In genomic region chr10:80656130-80656862, GRCm38 (mm10) we compare ENCODE assay signal across 8 mouse cellular contexts. TPM values are rescaled to one million over a fixed set of nuclear protein-coding genes. Genes with fewer than 3 reads are reported as not detected.
DNase-seq lines count a peak whose midpoint lies in the region; ATAC-seq and TF ChIP-seq lines count a peak whose summit lies in the region.

No protein-coding gene starts in this region.

- H3K4me1 ChIP-seq in CH12.LX (ENCODE audit: control insufficient read depth in 1 of 2, insufficient read depth in 2 of 2) = peaks cover 17 to 47% of the 10 kb centered on the region in 2 experiments
- peaks cover 11% of the 10 kb centered on the region for H3K4me1 ChIP-seq in forebrain, embryonic 11.5 days (replicated peaks; ENCODE audit: control insufficient read depth, insufficient read depth, low read length)
- H3K4me1 ChIP-seq in heart, postnatal 0 days (ENCODE audit: control insufficient read depth, insufficient read depth) = peaks cover 11% of the 10 kb centered on the region
- H3K4me1 ChIP-seq in liver, embryonic 16.5 days (ENCODE audit: control insufficient read depth, low read depth, low read length) = peaks cover 39% of the 10 kb centered on the region
- H3K4me1 ChIP-seq in neural tube, embryonic 13.5 days (replicated peaks) = peaks cover 49% of the 10 kb centered on the region
- peaks cover 21% of the 10 kb centered on the region for H3K4me1 ChIP-seq in testis, adult 2 months (ENCODE audit: control insufficient read depth, insufficient read depth, low read length)

- in situ Hi-C loops in CH12.LX (cut with MboI; ENCODE audit: low pct_ligation_motif_present, low pct_unique_long_range_greater_than_20kb, low sequenced_read_pairs) = no loop called here

- H3K27ac ChIP-seq in CH12.LX (ENCODE audit: insufficient read depth, low read depth) = peak overlapping the region; percentile 4; the same call in 1 of the 2 replicates
- peak overlapping the region; percentile 81 for H3K27ac ChIP-seq in forebrain, embryonic 11.5 days (ENCODE audit: low read depth, low read length)
- peak overlapping the region; percentile 72 for H3K27ac ChIP-seq in heart, postnatal 0 days (ENCODE audit: low read depth)
- peak overlapping the region; percentile 83 for H3K27ac ChIP-seq in liver, embryonic 16.5 days (ENCODE audit: low read length)
- peak overlapping the region; percentile 95 for H3K27ac ChIP-seq in neural tube, embryonic 13.5 days (replicated peaks)
- H3K27ac ChIP-seq in testis, adult 2 months (ENCODE audit: control insufficient read depth, insufficient read depth, low read depth, low read length) = peak overlapping the region; percentile 81

- H3K9ac ChIP-seq in CH12.LX (ENCODE audit: insufficient read depth, low read depth) = peak overlapping the region; percentile 94
- peak overlapping the region; percentile 95 for H3K9ac ChIP-seq in forebrain, embryonic 11.5 days (ENCODE audit: low read length)
- peak overlapping the region; percentile 92 for H3K9ac ChIP-seq in heart, postnatal 0 days (replicated peaks; ENCODE audit: low read depth, low read length)
- peak overlapping the region; percentile 88 for H3K9ac ChIP-seq in liver, embryonic 16.5 days (ENCODE audit: low read depth, low read length)
- H3K9ac ChIP-seq in neural tube, embryonic 13.5 days = peak overlapping the region; percentile 95

- under 1% methylated on average over 68 of the region's 72 CpGs for WGBS in forebrain, embryonic 11.5 days
- WGBS in heart, postnatal 0 days = 3% methylated on average over 52 of the region's 72 CpGs
- WGBS in liver, embryonic 16.5 days (ENCODE audit: insufficient replicate concordance) = under 1% methylated on average over 72 of the region's 72 CpGs
- WGBS in neural tube, embryonic 13.5 days = 1% methylated on average over 66 of the region's 72 CpGs

- TF ChIP-seq RAD21 in CH12.LX (IDR thresholded peaks at IDR 0.05; ENCODE audit: low read depth, low read length) = no peak

- DNase-seq in CH12.LX (ENCODE audit: extremely low read depth) = peak; percentile 94
- peak; percentile 92 for DNase-seq in c-Kit-positive CD71-positive TER-119-negative erythroid progenitor cells, embryonic 14.5 days (ENCODE audit: low read depth)
- peak; percentile 99 for DNase-seq in forebrain, embryonic 11.5 days (ENCODE audit: low spot score)
- DNase-seq in heart, postnatal 0 days (ENCODE audit: low spot score) = peak; percentile 100
- peak; percentile 99 for DNase-seq in kidney, postnatal 4 days

- H3K4me3 ChIP-seq in CH12.LX (replicated peaks in 1 of 3; ENCODE audit: low read depth in 2 of 3, low read length in 2 of 3, poor library complexity in 1 of 3) = peak overlapping the region; percentile 77 to 86 (median 78)
- peak overlapping the region; percentile 92 for H3K4me3 ChIP-seq in forebrain, embryonic 11.5 days (ENCODE audit: low read depth, low read length)
- peak overlapping the region; percentile 87 for H3K4me3 ChIP-seq in heart, postnatal 0 days (ENCODE audit: low read depth, low read length)
- H3K4me3 ChIP-seq in liver, embryonic 16.5 days (ENCODE audit: low read depth, low read length) = peak overlapping the region; percentile 83
- peak overlapping the region; percentile 77 for H3K4me3 ChIP-seq in neural tube, embryonic 13.5 days
- H3K4me3 ChIP-seq in testis, adult 2 months (ENCODE audit: control insufficient read depth, low read depth, low read length) = peak overlapping the region; percentile 90

- H3K4me2 ChIP-seq in CH12.LX (ENCODE audit: insufficient read depth, low read depth, poor library complexity, severe bottlenecking) = peak overlapping the region; percentile 82
- peak overlapping the region; percentile 90 for H3K4me2 ChIP-seq in forebrain, embryonic 11.5 days (ENCODE audit: low read depth, low read length, severe bottlenecking)
- H3K4me2 ChIP-seq in heart, postnatal 0 days (ENCODE audit: low read depth, low read length) = peak overlapping the region; percentile 87
- peak overlapping the region; percentile 93 for H3K4me2 ChIP-seq in liver, embryonic 16.5 days (ENCODE audit: low read depth, low read length)
- peak overlapping the region; percentile 95 for H3K4me2 ChIP-seq in neural tube, embryonic 13.5 days

- no peaks in the 10 kb centered on the region for H3K79me2 ChIP-seq in CH12.LX (replicated peaks; ENCODE audit: control insufficient read depth, extremely low read depth, insufficient read depth, poor library complexity, severe bottlenecking)

- no peak for TF ChIP-seq CTCF in CH12.LX (conservative IDR thresholded peaks at IDR 0.05 in 1 of 2, IDR thresholded peaks at IDR 0.05 in 1 of 2; ENCODE audit: low read depth in 2 of 2, low read length in 2 of 2)
- TF ChIP-seq CTCF in heart, postnatal 0 days (IDR thresholded peaks at IDR 0.05; ENCODE audit: low read depth) = no peak
- TF ChIP-seq CTCF in testis, adult 2 months (IDR thresholded peaks at IDR 0.05; ENCODE audit: control insufficient read depth, insufficient read depth, insufficient replicate concordance, low read depth, low read length) = peak; percentile 2; the same call in 1 of the 2 replicates

- H3K27me3 ChIP-seq in CH12.LX (replicated peaks) = no peaks in the 10 kb centered on the region
- no peaks in the 10 kb centered on the region for H3K27me3 ChIP-seq in forebrain, embryonic 11.5 days (ENCODE audit: control insufficient read depth, insufficient read depth, low read length)
- H3K27me3 ChIP-seq in heart, postnatal 0 days (ENCODE audit: control insufficient read depth, insufficient read depth, low read length) = no peaks in the 10 kb centered on the region
- no peaks in the 10 kb centered on the region for H3K27me3 ChIP-seq in liver, embryonic 16.5 days (ENCODE audit: control insufficient read depth, insufficient read depth, low read depth, low read length)
- H3K27me3 ChIP-seq in neural tube, embryonic 13.5 days = no peaks in the 10 kb centered on the region
- no peaks in the 10 kb centered on the region for H3K27me3 ChIP-seq in testis, adult 2 months (ENCODE audit: control insufficient read depth, insufficient read depth, low read length)

- peak; percentile 71; the same call in 1 of the 2 replicates for TF ChIP-seq POLR2A in CH12.LX (IDR thresholded peaks at IDR 0.05; ENCODE audit: low read depth, low read length)
- TF ChIP-seq POLR2A in testis, adult 2 months (IDR thresholded peaks at IDR 0.05; ENCODE audit: control insufficient read depth, low read depth, low read length) = no peak; the same call in 1 of the 2 replicates

- peak; percentile 81 for ATAC-seq in forebrain, embryonic 11.5 days (replicated peaks; ENCODE audit: low FRiP score)
- ATAC-seq in heart, postnatal 0 days (ENCODE audit: insufficient read depth, low read depth) = peak; percentile 88
- peak; percentile 68 for ATAC-seq in liver, embryonic 16.5 days (ENCODE audit: low read depth)
- ATAC-seq in neural tube, embryonic 13.5 days (ENCODE audit: low read depth) = peak; percentile 89

- TF ChIP-seq EP300 in CH12.LX (IDR thresholded peaks at IDR 0.05; ENCODE audit: low read length) = no peak
- no peak for TF ChIP-seq EP300 in heart, postnatal 0 days (IDR thresholded peaks at IDR 0.05; ENCODE audit: low read depth)

- H3K9me3 ChIP-seq in CH12.LX (replicated peaks; ENCODE audit: low read length) = no peaks in the 10 kb centered on the region
- H3K9me3 ChIP-seq in forebrain, embryonic 11.5 days (ENCODE audit: control insufficient read depth, low read length) = no peaks in the 10 kb centered on the region
- H3K9me3 ChIP-seq in heart, postnatal 0 days (replicated peaks; ENCODE audit: control insufficient read depth, low read length) = no peaks in the 10 kb centered on the region
- no peaks in the 10 kb centered on the region for H3K9me3 ChIP-seq in liver, embryonic 16.5 days (replicated peaks; ENCODE audit: control insufficient read depth, low read length)
- H3K9me3 ChIP-seq in neural tube, embryonic 13.5 days = no peaks in the 10 kb centered on the region

- dilution Hi-C loops in CH12.LX (cut with MboI; ENCODE audit: extremely low pct_ligation_motif_present, extremely low pct_unique_long_range_greater_than_20kb, low sequenced_read_pairs) = no loop called here

- peaks cover 0 to 11% of the 10 kb centered on the region in 2 experiments for H3K36me3 ChIP-seq in CH12.LX (replicated peaks in 1 of 2; ENCODE audit: control insufficient read depth in 1 of 2, insufficient read depth in 1 of 2, low read length in 1 of 2)
- no peaks in the 10 kb centered on the region for H3K36me3 ChIP-seq in forebrain, embryonic 11.5 days (ENCODE audit: control insufficient read depth, insufficient read depth, low read length)
- peaks cover 6% of the 10 kb centered on the region; the same call in 1 of the 2 replicates for H3K36me3 ChIP-seq in heart, postnatal 0 days (replicated peaks; ENCODE audit: control insufficient read depth, insufficient read depth, low read length)
- H3K36me3 ChIP-seq in liver, embryonic 16.5 days (ENCODE audit: control insufficient read depth, insufficient read depth) = no peaks in the 10 kb centered on the region
- H3K36me3 ChIP-seq in neural tube, embryonic 13.5 days = peaks cover 7% of the 10 kb centered on the region
- no peaks in the 10 kb centered on the region for H3K36me3 ChIP-seq in testis, adult 2 months (ENCODE audit: control insufficient read depth, insufficient read depth, low read length)

RNA-seq across cellular contexts. Expression of gene Btbd2, which starts 0.6 kb away (rescaled TPM):
- 19.3 and 26.2 TPM in 2 replicates for total RNA-seq in CH12.LX (2012; rRNA removed)
- 10.0 and 11.1 TPM in 2 replicates for total RNA-seq in CH12.LX (2014; rRNA removed)
- polyA plus RNA-seq in CH12.LX (2012; ENCODE audit: insufficient read length, low read depth) = 18.8 and 19.4 TPM in 2 replicates
- 78.3 and 97.3 TPM in 2 replicates for polyA plus RNA-seq in forebrain, embryonic 11.5 days (2014; fragmentation: Nextera tagmentation; extraction: Ambion mirVana)
- 92.2 and 108 TPM in 2 replicates for total RNA-seq in heart, postnatal 0 days (2014; rRNA removed; ENCODE audit: low replicate concordance)
- 36.7 and 40.6 TPM in 2 replicates for polyA plus RNA-seq in heart, postnatal 0 days (2015; fragmentation: Nextera tagmentation; extraction: Ambion mirVana)
- 2.8 and 5.1 TPM in 2 replicates for polyA plus RNA-seq in liver, embryonic 16.5 days (2015; fragmentation: Nextera tagmentation; extraction: Ambion mirVana)
- polyA plus RNA-seq in neural tube, embryonic 13.5 days (2015; fragmentation: Nextera tagmentation; extraction: Ambion mirVana) = 93.9 and 100.0 TPM in 2 replicates
- 18.9 and 20.5 TPM in 2 replicates for polyA plus RNA-seq in testis, adult 2 months (2012; rRNA removed)

RNA-seq across cellular contexts. Expression of gene Mknk2, which starts 21.6 kb away (rescaled TPM):
- total RNA-seq in CH12.LX (2012; rRNA removed) (91.5 and 110 TPM in 2 replicates), CH12.LX (2014; rRNA removed) (121 and 138 TPM in 2 replicates)
- 175 and 199 TPM in 2 replicates for polyA plus RNA-seq in CH12.LX (2012; ENCODE audit: insufficient read length, low read depth)
- polyA plus RNA-seq in forebrain, embryonic 11.5 days (2014; fragmentation: Nextera tagmentation; extraction: Ambion mirVana) = 85.1 and 87.0 TPM in 2 replicates
- 150 and 174 TPM in 2 replicates for total RNA-seq in heart, postnatal 0 days (2014; rRNA removed; ENCODE audit: low replicate concordance)
- 76.9 and 78.3 TPM in 2 replicates for polyA plus RNA-seq in heart, postnatal 0 days (2015; fragmentation: Nextera tagmentation; extraction: Ambion mirVana)
- 41.5 and 54.4 TPM in 2 replicates for polyA plus RNA-seq in liver, embryonic 16.5 days (2015; fragmentation: Nextera tagmentation; extraction: Ambion mirVana)
- 61.4 and 63.4 TPM in 2 replicates for polyA plus RNA-seq in neural tube, embryonic 13.5 days (2015; fragmentation: Nextera tagmentation; extraction: Ambion mirVana)
- polyA plus RNA-seq in testis, adult 2 months (2012; rRNA removed) = 53.5 and 60.4 TPM in 2 replicates

RNA-seq across cellular contexts. Expression of gene Csnk1g2, which starts 33.7 kb away (rescaled TPM):
- total RNA-seq in CH12.LX (2012; rRNA removed) (44.1 and 50.3 TPM in 2 replicates), CH12.LX (2014; rRNA removed) (44.3 and 50.1 TPM in 2 replicates)
- polyA plus RNA-seq in CH12.LX (2012; ENCODE audit: insufficient read length, low read depth) = 55.9 and 59.0 TPM in 2 replicates
- 134 TPM in 2 replicates for polyA plus RNA-seq in forebrain, embryonic 11.5 days (2014; fragmentation: Nextera tagmentation; extraction: Ambion mirVana)
- 141 and 149 TPM in 2 replicates for total RNA-seq in heart, postnatal 0 days (2014; rRNA removed; ENCODE audit: low replicate concordance)
- polyA plus RNA-seq in heart, postnatal 0 days (2015; fragmentation: Nextera tagmentation; extraction: Ambion mirVana) = 69.1 and 75.6 TPM in 2 replicates
- 5.0 and 9.8 TPM in 2 replicates for polyA plus RNA-seq in liver, embryonic 16.5 days (2015; fragmentation: Nextera tagmentation; extraction: Ambion mirVana)
- polyA plus RNA-seq in neural tube, embryonic 13.5 days (2015; fragmentation: Nextera tagmentation; extraction: Ambion mirVana) = 98.0 and 110 TPM in 2 replicates
- 1,079 and 1,184 TPM in 2 replicates for polyA plus RNA-seq in testis, adult 2 months (2012; rRNA removed)

RNA-seq across cellular contexts. Expression of gene Mob3a, which starts 45.5 kb away (rescaled TPM):
- total RNA-seq in CH12.LX (2012; rRNA removed) (56.9 and 71.7 TPM in 2 replicates), CH12.LX (2014; rRNA removed) (65.2 and 71.4 TPM in 2 replicates)
- polyA plus RNA-seq in CH12.LX (2012; ENCODE audit: insufficient read length, low read depth) = 75.0 and 84.2 TPM in 2 replicates
- 57.9 and 61.1 TPM in 2 replicates for polyA plus RNA-seq in forebrain, embryonic 11.5 days (2014; fragmentation: Nextera tagmentation; extraction: Ambion mirVana)
- 15.0 and 15.6 TPM in 2 replicates for total RNA-seq in heart, postnatal 0 days (2014; rRNA removed; ENCODE audit: low replicate concordance)
- polyA plus RNA-seq in heart, postnatal 0 days (2015; fragmentation: Nextera tagmentation; extraction: Ambion mirVana) = 10.8 and 11.5 TPM in 2 replicates
- 26.1 and 27.4 TPM in 2 replicates for polyA plus RNA-seq in liver, embryonic 16.5 days (2015; fragmentation: Nextera tagmentation; extraction: Ambion mirVana)
- 46.4 and 55.1 TPM in 2 replicates for polyA plus RNA-seq in neural tube, embryonic 13.5 days (2015; fragmentation: Nextera tagmentation; extraction: Ambion mirVana)
- 11.1 and 12.5 TPM in 2 replicates for polyA plus RNA-seq in testis, adult 2 months (2012; rRNA removed)

RNA-seq across cellular contexts. Expression of gene Izumo4, which starts 45.7 kb away (rescaled TPM):
- 8.1 and 9.6 TPM in 2 replicates for total RNA-seq in CH12.LX (2012; rRNA removed)
- total RNA-seq in CH12.LX (2014; rRNA removed) = 2.7 and 4.3 TPM in 2 replicates
- 5.9 TPM in 2 replicates for polyA plus RNA-seq in CH12.LX (2012; ENCODE audit: insufficient read length, low read depth)
- polyA plus RNA-seq in forebrain, embryonic 11.5 days (2014; fragmentation: Nextera tagmentation; extraction: Ambion mirVana) = 4.8 and 7.2 TPM in 2 replicates
- total RNA-seq in heart, postnatal 0 days (2014; rRNA removed; ENCODE audit: low replicate concordance) = 6.6 and 6.9 TPM in 2 replicates
- polyA plus RNA-seq in heart, postnatal 0 days (2015; fragmentation: Nextera tagmentation; extraction: Ambion mirVana) = 3.6 and 7.3 TPM in 2 replicates
- polyA plus RNA-seq in liver, embryonic 16.5 days (2015; fragmentation: Nextera tagmentation; extraction: Ambion mirVana) = 9.3 and 10.4 TPM in 2 replicates
- polyA plus RNA-seq in neural tube, embryonic 13.5 days (2015; fragmentation: Nextera tagmentation; extraction: Ambion mirVana) = 37.2 and 39.1 TPM in 2 replicates
- 339 and 385 TPM in 2 replicates for polyA plus RNA-seq in testis, adult 2 months (2012; rRNA removed)

Comparison
In these comparisons a context has a peak if more than half of its experiments do, and no peak if none do; other contexts are left out.
1. Peak in every context shown above with its lines: DNase-seq, ATAC-seq, H3K4me3 ChIP-seq and H3K27ac ChIP-seq.
2. H3K27ac ChIP-seq: peak in every context shown above with its lines; median percentile 95 in neural tube, embryonic 13.5 days; 83 in liver, embryonic 16.5 days; 81 in forebrain, embryonic 11.5 days; 81 in testis, adult 2 months; 72 in heart, postnatal 0 days; 4 in CH12.LX.